Mouse (Mus musculus) lung, embryonic 16.5 days (tissue): ENCODE measurements around the gene Nlgn3. TPM values are rescaled to one million over a fixed set of nuclear protein-coding genes. Genes with fewer than 3 reads are reported as not detected.
A peak's percentile ranks its signal among the peaks of the same experiment; 100 is the strongest.
"Not testable (repeated sequence)": the region's sequence is repeated elsewhere in the genome, so short reads cannot be mapped to it uniquely, and the experiment has no call there.

Experiments used
- ATAC-seq: fragments of 200-750 bp; cut with Nextera tagmentation; 2 replicates; pipeline ENCODE4 v1.8.0; 2017; ENCODE audit warnings: low read depth, mild to moderate bottlenecking, moderate library complexity
- H3K27ac ChIP-seq: fragments of 300-500 bp; sonication (generic); 2 replicates; pipeline ENCODE4 v1.5.1; 2014; ENCODE audit warnings: mild to moderate bottlenecking, control low read depth, low read length
- H3K27me3 ChIP-seq: fragments of 300-500 bp; sonication (generic); 2 replicates; pipeline ENCODE4 v1.6.1; 2014; ENCODE audit warnings: low read depth, low read length, mixed read lengths; ENCODE audit not compliant: control insufficient read depth, insufficient read depth
- H3K36me3 ChIP-seq: fragments of 300-500 bp; sonication (generic); 2 replicates; pipeline ENCODE4 v1.6.1; 2014; ENCODE audit warnings: low read length; ENCODE audit not compliant: control insufficient read depth, insufficient read depth
- H3K4me1 ChIP-seq: fragments of 300-500 bp; sonication (generic); replicated peaks from 2 replicates; pipeline ENCODE4 v1.6.1; 2014; ENCODE audit warnings: low read length, mixed read lengths; ENCODE audit not compliant: control insufficient read depth, insufficient read depth
- H3K4me2 ChIP-seq: fragments of 300-500 bp; sonication (generic); 2 replicates; pipeline ENCODE4 v1.6.1; 2014; ENCODE audit warnings: low read depth, low read length, control low read depth
- H3K4me3 ChIP-seq: fragments of 300-500 bp; sonication (generic); 2 replicates; pipeline ENCODE4 v1.5.1; 2014; ENCODE audit warnings: mild to moderate bottlenecking, low read length, control low read depth
- H3K9ac ChIP-seq: fragments of 300-500 bp; sonication (generic); 2 replicates; pipeline ENCODE4 v1.6.1; 2014; ENCODE audit warnings: low read length, control low read depth
- H3K9me3 ChIP-seq: fragments of 300-500 bp; sonication (generic); 2 replicates; pipeline ENCODE4 v1.6.1; 2016; ENCODE audit warnings: low read length; ENCODE audit not compliant: control insufficient read depth
- WGBS: fragments of 180-500 bp; shearing (Covaris S2); extraction: QIAGEN DNeasy Blood & Tissue Kit; methylation state at CpG from one replicate; pipeline ENCODE4 v1.1.7; 2014; 5-methylcytosine and 5-hydroxymethylcytosine counted together
- polyA plus RNA-seq: library from polyadenylated mRNA; unstranded; fragments of >200 nt; fragmentation: Nextera tagmentation; extraction: Ambion mirVana; gene quantifications from 2 replicates; pipeline ENCODE4 v1.2.1, GENCODE M21; 2015

The Nlgn3 gene
- polyA plus RNA-seq, 1 experiment from 2014 or later, result 4.2 TPM

DNA sequence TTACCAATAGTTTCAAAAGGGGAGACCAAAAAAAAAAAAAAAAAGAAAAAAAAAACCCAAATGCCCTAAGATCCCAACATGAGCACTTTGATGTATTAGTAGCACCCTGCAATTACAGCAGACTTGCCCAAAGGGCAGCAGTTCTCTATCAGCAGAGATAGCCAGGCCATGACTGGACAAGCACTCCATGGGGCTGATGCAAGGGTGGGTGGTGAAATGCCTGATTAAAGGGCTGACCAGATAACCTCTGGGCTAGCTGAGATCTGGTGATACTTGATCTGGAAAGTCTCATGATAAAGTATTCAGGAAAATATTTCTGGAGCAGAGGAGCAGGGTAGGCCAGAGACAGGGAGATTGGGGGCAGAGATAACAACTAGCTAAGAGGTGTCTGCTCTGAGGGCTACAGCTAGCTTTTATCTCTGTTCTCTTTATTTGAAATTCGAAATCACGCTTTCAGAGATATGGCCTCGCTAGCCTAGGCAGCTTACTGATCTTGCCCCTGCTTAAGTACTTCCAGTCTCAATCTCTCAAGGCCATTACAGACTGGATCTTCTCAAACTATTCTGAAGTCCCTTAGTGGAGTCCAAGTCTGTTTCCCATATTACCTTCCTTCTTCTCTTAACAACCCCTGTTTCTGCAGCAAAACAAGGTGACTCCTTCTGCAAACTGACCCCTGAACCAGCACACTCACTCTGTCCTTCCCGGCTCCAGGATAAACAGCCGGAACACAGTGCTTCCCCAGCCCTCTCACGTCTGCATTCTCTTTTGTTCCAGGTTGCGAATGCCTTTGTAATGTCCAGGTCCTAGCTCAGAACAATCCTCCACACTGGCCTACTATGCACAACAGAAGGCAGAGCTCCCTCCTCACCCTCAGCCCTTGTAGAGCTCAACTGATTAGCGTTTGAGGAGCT, 27.3 kb downstream of the Nlgn3 start:
- ATAC-seq, result no peak
- no peak overlapping the region for H3K4me2 ChIP-seq
- H3K9ac ChIP-seq, result no peak overlapping the region
- H3K4me1 ChIP-seq, result no peaks in the 10 kb centered on the region; the same call in 1 of the 2 replicates
- H3K27me3 ChIP-seq, result no peaks in the 10 kb centered on the region
- WGBS, result 32% methylated on average over 8 of the region's 8 CpGs
- no peak overlapping the region for H3K4me3 ChIP-seq
- no peaks in the 10 kb centered on the region for H3K36me3 ChIP-seq
- no peaks in the 10 kb centered on the region for H3K9me3 ChIP-seq
- H3K27ac ChIP-seq, result no peak overlapping the region

DNA sequence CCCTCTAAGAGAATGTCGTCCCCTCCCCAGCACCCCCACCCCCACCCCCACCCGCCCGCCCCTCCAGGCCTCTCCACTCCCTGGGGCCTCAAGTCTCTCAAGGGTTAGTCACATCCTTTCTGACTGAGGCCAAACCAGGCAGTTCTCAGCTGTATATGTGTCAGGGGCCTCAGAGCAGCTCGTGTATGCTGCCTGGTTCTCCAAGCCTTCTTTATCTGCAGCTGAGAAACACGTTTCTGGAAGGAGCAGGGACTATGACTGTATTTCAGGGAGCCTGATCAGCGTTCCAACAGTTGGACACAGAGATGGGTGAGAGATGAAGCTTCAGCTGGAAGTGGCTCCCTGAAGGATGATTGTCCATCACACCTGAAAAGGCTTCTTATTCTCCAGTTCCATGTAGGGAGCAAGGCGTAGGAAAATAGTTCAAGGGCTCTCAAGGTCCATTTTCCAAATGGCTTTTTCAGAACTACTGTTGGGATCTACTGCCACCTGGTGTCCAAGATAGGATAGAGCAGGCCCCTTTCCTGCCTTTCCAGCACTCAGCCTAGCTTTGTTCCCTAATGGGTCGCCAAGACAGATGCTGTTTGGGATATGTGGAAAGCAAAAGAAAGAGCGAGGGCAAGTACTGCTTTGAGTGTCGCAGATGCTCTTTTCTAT, 30.5 kb downstream of the Nlgn3 start:
- WGBS, result 23% methylated on average over 10 of the region's 10 CpGs
- ATAC-seq, result no peak
- Histone ChIP-seq H3K36me3 (no peaks in the 10 kb centered on the region), H3K27me3 (no peaks in the 10 kb centered on the region), H3K4me2 (peak overlapping the region; percentile 29), H3K9ac (peak overlapping the region; percentile 54), H3K4me1 (no peaks in the 10 kb centered on the region; the same call in 1 of the 2 replicates), H3K9me3 (no peaks in the 10 kb centered on the region), H3K4me3 (no peak overlapping the region), H3K27ac (peak overlapping the region; percentile 52; the same call in 1 of the 2 replicates)

DNA sequence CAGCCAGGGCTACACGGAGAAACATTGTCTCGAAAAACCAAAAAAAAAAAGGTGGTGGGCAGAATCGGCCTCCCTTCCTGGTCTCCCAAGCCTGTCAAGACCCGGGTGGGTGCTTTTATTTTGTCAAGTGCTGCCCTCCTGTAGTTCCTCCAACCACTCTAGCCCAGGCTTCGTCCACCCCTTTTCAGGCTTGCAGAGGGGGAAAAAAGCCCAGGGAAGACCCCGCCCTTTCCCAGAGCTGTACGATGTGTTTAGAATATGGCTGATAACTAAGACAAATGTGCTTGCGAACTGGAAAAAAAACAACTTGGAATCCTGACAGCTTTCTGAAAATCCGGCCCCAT, 33.0 kb downstream of the Nlgn3 start:
- Histone ChIP-seq H3K36me3 (no peaks in the 10 kb centered on the region), H3K9ac (peak overlapping the region; percentile 63), H3K4me2 (peak overlapping the region; percentile 51), H3K9me3 (no peaks in the 10 kb centered on the region), H3K4me1 (no peaks in the 10 kb centered on the region; the same call in 1 of the 2 replicates), H3K4me3 (peak overlapping the region; percentile 40), H3K27me3 (no peaks in the 10 kb centered on the region), H3K27ac (peak overlapping the region; percentile 95)
- WGBS, result 27% methylated on average over 9 of the region's 9 CpGs
- peak; percentile 59 for ATAC-seq

DNA sequence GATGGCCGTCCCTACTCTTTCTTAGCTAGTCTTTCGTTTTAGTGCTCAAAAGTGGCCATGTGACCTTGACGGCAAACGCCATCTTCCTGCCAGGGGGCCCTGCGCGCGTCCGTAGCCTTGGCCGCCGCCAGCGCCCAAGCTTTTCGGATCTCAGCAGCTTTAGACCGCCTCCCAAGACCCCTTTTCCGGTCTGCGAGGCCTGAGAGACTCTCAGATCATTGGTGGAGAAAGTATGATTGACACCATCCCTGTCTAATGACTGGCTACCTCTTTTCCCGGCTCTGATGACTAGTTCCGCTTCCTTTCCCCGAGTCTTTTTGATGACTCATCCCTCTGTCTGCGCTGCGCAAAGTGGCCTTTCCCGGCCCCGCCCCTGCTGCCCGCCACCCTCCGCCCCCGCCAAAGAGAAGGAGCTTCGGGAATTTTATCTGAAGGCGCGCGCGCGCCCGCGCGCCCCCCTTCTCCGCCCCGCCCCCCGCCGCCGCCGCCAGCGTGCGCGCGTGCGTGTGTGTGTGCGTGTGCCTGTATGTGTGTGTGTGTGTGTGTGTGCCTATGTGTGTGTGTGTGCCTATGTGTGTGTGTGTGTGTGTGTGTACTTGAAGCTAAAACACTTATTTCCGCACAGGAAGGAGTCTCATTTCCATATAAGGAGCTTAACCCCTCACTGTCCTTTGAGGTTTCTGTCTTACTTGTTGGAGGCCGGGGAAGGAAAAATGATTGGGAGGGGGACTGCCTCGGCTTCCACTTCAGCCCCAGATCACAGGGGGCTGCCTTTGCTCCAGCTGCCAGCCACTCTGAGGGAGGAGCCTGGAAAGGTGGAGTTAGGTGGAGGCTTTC, 33.6 kb downstream of the Nlgn3 start:
- ATAC-seq, result peak; percentile 97
- Histone ChIP-seq H3K27ac (peak overlapping the region; percentile 95), H3K9ac (peak overlapping the region; percentile 68), H3K27me3 (no peaks in the 10 kb centered on the region), H3K4me2 (peak overlapping the region; percentile 65), H3K4me1 (no peaks in the 10 kb centered on the region; the same call in 1 of the 2 replicates), H3K9me3 (no peaks in the 10 kb centered on the region), H3K36me3 (no peaks in the 10 kb centered on the region), H3K4me3 (peak overlapping the region; percentile 54)
- 17% methylated on average over 29 of the region's 49 CpGs for WGBS

DNA sequence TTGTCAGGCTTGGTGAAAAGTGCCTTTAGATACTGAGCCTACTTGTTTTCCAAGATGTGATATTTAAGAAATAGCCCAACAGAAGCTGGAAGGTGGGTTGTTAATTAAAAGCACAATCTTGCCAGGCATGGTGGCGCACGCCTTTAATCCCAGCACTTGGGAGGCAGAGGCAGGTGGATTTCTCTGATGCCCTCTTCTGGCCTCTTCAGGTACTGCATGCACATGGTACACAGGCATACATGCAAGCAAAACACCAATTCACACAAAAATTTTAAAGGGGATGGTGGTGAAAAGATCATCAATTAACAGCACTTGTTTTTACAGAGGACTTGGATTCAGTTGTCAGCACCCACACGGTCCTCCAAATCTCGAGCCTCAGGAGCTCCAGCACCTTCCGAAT, 35.6 kb downstream of the Nlgn3 start:
- no peak for ATAC-seq
- no peak overlapping the region for H3K9ac ChIP-seq
- H3K27ac ChIP-seq, result no peak overlapping the region
- no peak overlapping the region for H3K4me2 ChIP-seq
- H3K27me3 ChIP-seq, result no peaks in the 10 kb centered on the region
- no peaks in the 10 kb centered on the region for H3K4me1 ChIP-seq
- no peaks in the 10 kb centered on the region for H3K36me3 ChIP-seq
- no peak overlapping the region for H3K4me3 ChIP-seq
- no peaks in the 10 kb centered on the region for H3K9me3 ChIP-seq
- WGBS, result 89% methylated on average over 5 of the region's 5 CpGs

DNA sequence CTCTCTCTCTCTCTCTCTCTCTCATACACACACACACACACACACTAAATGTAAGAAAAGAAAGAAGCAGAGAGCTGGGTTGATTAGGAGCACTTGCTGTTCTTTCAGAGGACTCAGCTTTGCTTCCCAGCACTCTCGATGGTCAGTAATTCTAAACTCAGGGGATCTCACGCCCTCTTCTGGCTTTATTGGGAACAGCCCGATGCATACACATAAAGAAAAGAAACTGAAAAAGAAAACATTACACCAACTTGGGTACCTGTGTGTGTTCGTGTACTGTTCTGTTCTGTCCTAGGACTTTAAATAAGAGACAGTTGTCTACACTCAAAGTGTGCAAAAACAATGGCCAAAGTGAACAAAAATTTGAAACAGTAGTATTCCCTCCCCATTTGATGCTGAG, 39.7 kb downstream of the Nlgn3 start:
- H3K36me3 ChIP-seq, result no peaks in the 10 kb centered on the region
- no peak overlapping the region for H3K9ac ChIP-seq
- no peaks in the 10 kb centered on the region for H3K9me3 ChIP-seq
- H3K27me3 ChIP-seq, result no peaks in the 10 kb centered on the region
- H3K27ac ChIP-seq, result no peak overlapping the region
- H3K4me2 ChIP-seq, result no peak overlapping the region
- no peak for ATAC-seq
- H3K4me3 ChIP-seq, result no peak overlapping the region
- whole genome bisulfite sequencing, result 47% methylated on average over 4 of the region's 4 CpGs
- H3K4me1 ChIP-seq, result no peaks in the 10 kb centered on the region

DNA sequence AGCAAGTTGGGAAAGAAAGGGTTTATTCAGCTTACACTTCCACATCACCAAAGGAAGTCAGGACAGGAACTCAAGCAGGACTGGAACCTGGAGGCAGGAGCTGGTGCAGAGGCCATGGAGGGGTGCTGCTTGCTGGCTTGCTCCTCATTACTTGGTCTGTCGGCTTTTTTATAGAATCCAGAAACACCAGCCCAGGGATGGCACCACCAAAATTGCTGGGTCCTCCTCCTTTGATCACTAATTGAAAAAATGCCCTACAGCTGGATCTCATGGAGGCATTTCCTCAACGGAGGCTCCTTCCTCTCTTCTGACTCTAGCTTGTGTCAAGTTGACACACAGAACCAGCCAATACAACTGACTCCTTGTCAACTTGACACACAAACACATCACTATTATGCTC, 43.9 kb downstream of the Nlgn3 start:
- H3K36me3 ChIP-seq, H3K9me3 ChIP-seq, ATAC-seq, H3K4me1 ChIP-seq, H3K27ac ChIP-seq, H3K4me3 ChIP-seq, H3K9ac ChIP-seq, H3K4me2 ChIP-seq, H3K27me3 ChIP-seq: not testable (repeated sequence)
- WGBS, result 78% methylated on average over 2 of the region's 2 CpGs

DNA sequence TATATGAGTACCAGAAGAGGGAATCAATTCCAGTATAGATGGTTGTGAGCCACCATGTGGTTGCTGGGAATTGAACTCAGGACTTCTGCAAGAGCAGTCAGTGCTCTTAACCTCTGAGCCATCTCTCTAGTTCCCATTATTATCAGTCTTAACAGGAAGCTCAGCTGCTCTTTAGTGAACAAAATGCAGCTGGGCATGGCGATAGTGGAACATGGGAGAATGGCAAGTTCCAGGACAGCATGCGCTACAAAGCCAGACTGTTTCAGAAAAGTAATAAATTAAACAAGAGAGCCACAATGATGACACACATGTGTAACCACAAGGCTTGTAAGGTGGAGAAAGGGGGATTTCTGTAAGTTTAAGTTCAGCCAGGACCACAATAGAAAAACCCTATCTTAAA, 46.5 kb downstream of the Nlgn3 start:
- H3K4me2 ChIP-seq, result no peak overlapping the region
- WGBS, result 72% methylated on average over 2 of the region's 2 CpGs
- no peaks in the 10 kb centered on the region for H3K27me3 ChIP-seq
- no peaks in the 10 kb centered on the region for H3K4me1 ChIP-seq
- no peaks in the 10 kb centered on the region for H3K36me3 ChIP-seq
- no peaks in the 10 kb centered on the region for H3K9me3 ChIP-seq
- no peak overlapping the region for H3K9ac ChIP-seq
- H3K27ac ChIP-seq, result no peak overlapping the region
- no peak for ATAC-seq
- H3K4me3 ChIP-seq, result no peak overlapping the region

DNA sequence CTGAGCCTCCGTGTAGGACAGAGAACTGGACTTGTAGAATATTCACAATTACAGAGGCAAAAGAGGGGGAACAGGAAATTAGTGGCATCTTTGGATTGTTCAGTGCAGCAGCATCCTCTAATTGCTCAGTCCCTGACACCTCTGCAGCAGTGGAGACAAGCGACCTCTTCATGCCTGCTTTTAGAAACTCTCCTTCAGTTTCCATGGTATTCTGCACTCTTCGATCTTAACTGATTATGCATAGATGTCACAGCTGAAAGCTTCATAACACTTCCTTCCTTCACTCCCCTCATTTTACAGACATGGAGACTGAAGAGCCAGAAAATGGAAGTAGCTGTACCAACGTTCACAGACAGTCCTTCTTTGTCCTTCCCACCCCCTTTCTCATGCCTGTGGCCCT, 47.5 kb downstream of the Nlgn3 start:
- no peaks in the 10 kb centered on the region for H3K36me3 ChIP-seq
- no peak overlapping the region for H3K9ac ChIP-seq
- no peak overlapping the region for H3K4me3 ChIP-seq
- no peaks in the 10 kb centered on the region for H3K4me1 ChIP-seq
- H3K27me3 ChIP-seq, result no peaks in the 10 kb centered on the region
- H3K4me2 ChIP-seq, result no peak overlapping the region
- ATAC-seq, result no peak
- WGBS, result 36% methylated on average over 4 of the region's 4 CpGs
- H3K9me3 ChIP-seq, result no peaks in the 10 kb centered on the region
- no peak overlapping the region for H3K27ac ChIP-seq
